Mouse (Mus musculus) bone marrow macrophage, adult 2 months (primary cell): ENCODE results near the gene Fam83e. TPM values are rescaled to one million over a fixed set of nuclear protein-coding genes. Genes with fewer than 3 reads are reported as not detected.

Source experiments
- H3K27ac ChIP-seq: 2 replicates; pipeline ENCODE4 v1.5.1; 2012; ENCODE audit warnings: low read depth, low read length; ENCODE audit not compliant: insufficient read depth
- H3K4me1 ChIP-seq: 2 replicates; pipeline ENCODE4 v1.6.1; 2012; ENCODE audit warnings: low read length; ENCODE audit not compliant: control insufficient read depth, insufficient read depth
- H3K4me3 ChIP-seq: 2 replicates; pipeline ENCODE4 v1.5.1; 2012; ENCODE audit warnings: mild to moderate bottlenecking, low read length, moderate library complexity; ENCODE audit not compliant: insufficient read depth
- CTCF ChIP-seq: IDR thresholded peaks from 2 replicates; pipeline ENCODE4 v1.5.1; 2012; ENCODE audit warnings: low read depth, mild to moderate bottlenecking, low read length, moderate library complexity
- POLR2A ChIP-seq: IDR thresholded peaks from 2 replicates; pipeline ENCODE4 v1.6.1; 2012; ENCODE audit warnings: mild to moderate bottlenecking, low read depth, low read length, borderline replicate concordance
- polyA plus RNA-seq: library from polyadenylated mRNA; stranded (reverse); fragments of >200 nt; gene quantifications from 2 replicates; pipeline ENCODE4 v1.2.4, GENCODE M21; 2012; ENCODE audit not compliant: missing spikeins, insufficient read depth, insufficient read length

Fam83e gene
- polyA plus RNA-seq, 1 experiment = not detected

- peak overlapping the region; percentile 72 for H3K4me3 ChIP-seq
- H3K27ac ChIP-seq = no peak overlapping the region
- H3K4me1 ChIP-seq = peaks cover 6% of the 10 kb centered on the region
- TF ChIP-seq CTCF (no peak), POLR2A (no peak)
Measured at GRCm38 (mm10) chr7:45713881-45714520, 7.0 kb upstream of the Fam83e start.

- peaks cover 7% of the 10 kb centered on the region for H3K4me1 ChIP-seq
- TF ChIP-seq CTCF = no peak
- no peak for TF ChIP-seq POLR2A
- peak overlapping the region; percentile 72 for H3K4me3 ChIP-seq
- H3K27ac ChIP-seq = peak overlapping the region; percentile 6; the same call in 1 of the 2 replicates
Measured at GRCm38 (mm10) chr7:45714630-45715089, 6.4 kb upstream of the Fam83e start.

DNA sequence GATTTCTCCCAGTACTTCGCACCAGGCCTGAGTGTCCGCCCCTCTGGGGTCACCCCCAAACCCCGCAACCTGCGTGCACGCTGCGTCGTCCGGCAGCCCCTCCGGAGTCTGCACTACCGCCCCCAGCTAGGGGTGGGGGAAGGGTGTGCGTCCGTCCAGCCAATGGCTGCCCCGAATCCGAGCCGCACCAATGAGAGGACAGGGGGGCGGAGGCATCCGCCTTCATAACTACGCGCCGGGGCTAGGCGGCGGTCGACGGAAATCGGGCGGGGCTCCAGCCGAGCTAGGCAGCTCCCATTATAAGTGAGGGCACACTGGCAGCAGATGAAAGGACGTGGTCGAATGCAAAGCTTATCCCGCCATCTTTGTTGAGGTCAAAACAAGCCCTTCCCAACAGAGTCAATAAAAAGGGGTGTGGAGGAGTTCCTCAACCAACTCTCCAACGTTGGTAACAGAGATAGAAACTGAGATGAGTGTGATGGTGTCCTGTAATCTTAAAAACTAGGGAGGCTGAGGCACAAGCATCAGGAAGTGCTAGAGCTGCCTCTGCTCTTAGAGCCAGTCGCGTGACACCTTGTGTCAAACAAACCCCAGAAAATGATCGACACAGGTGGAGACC lies 5.8 kb upstream of the Fam83e start, which contains the start of gene Rpl18:
Gene Rpl18 (plus strand): TSS at position 368 of the 619 bp plus-strand sequence.
- Histone ChIP-seq H3K4me3 (peak within 1 kb of the TSS; percentile 99), H3K4me1 (peaks cover 7% of the 10 kb centered on the region), H3K27ac (peak within 1 kb of the TSS; percentile 97)
- TF ChIP-seq CTCF (no peak), POLR2A (no peak)

- Histone ChIP-seq H3K4me1 (peaks cover 7% of the 10 kb centered on the region), H3K27ac (peak overlapping the region; percentile 97), H3K4me3 (peak overlapping the region; percentile 99)
- TF ChIP-seq POLR2A (no peak), CTCF (no peak)
Measured at GRCm38 (mm10) chr7:45715741-45716459, 5.1 kb upstream of the Fam83e start.

- Histone ChIP-seq H3K4me3 (peak overlapping the region; percentile 99), H3K4me1 (peaks cover 7% of the 10 kb centered on the region), H3K27ac (peak overlapping the region; percentile 97)
- TF ChIP-seq POLR2A (no peak), CTCF (no peak)
Measured at GRCm38 (mm10) chr7:45716460-45716857, 4.6 kb upstream of the Fam83e start.

- Histone ChIP-seq H3K4me1 (peaks cover 7% of the 10 kb centered on the region), H3K4me3 (peak overlapping the region; percentile 99), H3K27ac (peak overlapping the region; percentile 97)
- no peak for TF ChIP-seq POLR2A
- TF ChIP-seq CTCF = no peak
Measured at GRCm38 (mm10) chr7:45716952-45717917, 3.8 kb upstream of the Fam83e start.

DNA sequence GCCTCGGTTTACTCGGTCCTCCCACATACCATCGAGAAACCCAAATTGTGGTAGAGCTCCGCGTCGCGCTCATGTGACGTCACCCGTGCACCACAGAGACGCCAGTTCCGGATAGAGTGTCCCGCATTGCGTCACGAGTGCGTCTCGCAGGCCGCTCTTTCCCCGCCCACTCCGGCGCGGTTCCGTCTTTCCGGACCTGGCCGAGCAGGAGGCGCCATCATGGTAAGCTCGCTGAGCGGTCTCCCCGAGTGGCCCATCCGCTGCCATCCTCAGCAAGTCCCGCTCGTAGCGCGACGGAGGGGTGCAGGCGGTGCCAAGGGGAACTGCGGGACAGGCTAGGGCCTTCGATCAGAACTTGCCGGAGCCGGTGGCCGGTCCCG lies 3.1 kb upstream of the Fam83e start, which contains the start of gene Sphk2:
Gene Sphk2 (minus strand): TSS at position 85 of the 380 bp plus-strand sequence.
- Histone ChIP-seq H3K4me1 (peaks cover 7% of the 10 kb centered on the region), H3K27ac (peak within 1 kb of the TSS; percentile 97), H3K4me3 (peak within 1 kb of the TSS; percentile 99)
- TF ChIP-seq CTCF (no peak), POLR2A (no peak; the same call in 1 of the 2 replicates)

DNA sequence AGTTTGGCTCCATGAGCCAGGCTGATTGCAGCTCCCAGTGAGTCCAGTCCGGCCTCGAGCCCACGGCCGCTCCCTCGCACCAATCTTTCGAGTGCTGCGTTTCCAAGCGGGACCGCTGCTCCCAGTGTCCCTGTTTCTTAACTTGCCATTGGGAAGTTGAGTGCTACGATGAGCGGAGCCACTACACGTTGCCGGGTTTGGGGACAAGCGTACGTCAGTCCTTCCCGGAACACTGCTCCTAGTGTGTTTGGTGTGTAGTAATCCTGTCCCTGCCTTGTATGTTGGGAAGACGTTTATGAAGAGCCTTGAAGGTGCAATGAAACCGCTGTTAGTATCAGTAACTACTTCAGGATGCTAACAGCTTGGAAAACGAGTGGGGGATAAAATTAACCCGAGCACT lies 2.7 kb upstream of the Fam83e start:
- no peak for TF ChIP-seq POLR2A
- no peak for TF ChIP-seq CTCF
- Histone ChIP-seq H3K27ac (peak overlapping the region; percentile 83), H3K4me3 (peak overlapping the region; percentile 99), H3K4me1 (peaks cover 7% of the 10 kb centered on the region)

DNA sequence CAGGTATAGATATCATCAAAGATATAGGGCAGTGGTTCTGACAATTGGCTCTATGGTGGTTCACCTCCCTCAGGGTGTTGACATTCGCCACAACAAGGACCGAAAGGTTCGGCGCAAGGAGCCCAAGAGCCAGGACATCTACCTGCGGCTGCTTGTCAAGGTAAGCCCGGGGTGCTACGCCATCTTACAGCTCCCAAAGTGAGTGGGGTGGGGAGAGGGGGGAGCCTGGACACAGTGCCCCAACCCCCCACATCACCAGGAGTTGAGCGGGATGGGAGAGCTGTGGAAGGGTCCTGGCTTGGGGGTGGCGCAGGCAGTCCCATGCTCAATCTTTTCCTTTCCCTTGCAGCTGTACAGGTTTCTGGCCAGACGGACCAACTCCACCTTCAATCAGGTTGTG lies 1.8 kb upstream of the Fam83e start:
- TF ChIP-seq CTCF = no peak
- TF ChIP-seq POLR2A = no peak
- H3K27ac ChIP-seq = no peak overlapping the region
- peak overlapping the region; percentile 99 for H3K4me3 ChIP-seq

More for the DNA sequence above, 1.8 kb upstream of the Fam83e start:
- peaks cover 3% of the 10 kb centered on the region for H3K4me1 ChIP-seq
